Mouse (Mus musculus) macrophage (primary cell): Measurements from ENCODE around the gene Kmt5a. TPM values are rescaled to one million over a fixed set of nuclear protein-coding genes. Genes with fewer than 3 reads are reported as not detected.

ENCODE experiments used
- H3K27ac ChIP-seq: fragments of 350-480 bp; formaldehyde crosslinking; 2 replicates; pipeline ENCODE4 v1.9.0; 2021
- H3K36me3 ChIP-seq: fragments of 350-480 bp; formaldehyde crosslinking; 2 replicates; pipeline ENCODE4 v1.9.0; 2021; ENCODE audit errors: inconsistent target
- H3K4me3 ChIP-seq: fragments of 350-480 bp; formaldehyde crosslinking; 2 replicates; pipeline ENCODE4 v1.9.0; 2021; ENCODE audit errors: inconsistent target
- H3K79me2 ChIP-seq: fragments of 350-480 bp; formaldehyde crosslinking; 2 replicates; pipeline ENCODE4 v1.9.0; 2021; ENCODE audit errors: inconsistent target
- WGBS: methylation state at CpG from one replicate; pipeline ENCODE4 v1.1.7; 2026; ENCODE audit warnings: inconsistent platforms; ENCODE audit not compliant: missing documents; 5-methylcytosine and 5-hydroxymethylcytosine counted together
- polyA plus RNA-seq: library from polyadenylated mRNA; stranded (reverse); fragments of 250-400 nt; gene quantifications from 3 replicates; pipeline ENCODE4 v1.2.4, GENCODE M21; 2018; ENCODE audit warnings: inconsistent platforms

Gene Kmt5a
- polyA plus RNA-seq, 1 experiment from 2014 or later: 134 TPM

DNA sequence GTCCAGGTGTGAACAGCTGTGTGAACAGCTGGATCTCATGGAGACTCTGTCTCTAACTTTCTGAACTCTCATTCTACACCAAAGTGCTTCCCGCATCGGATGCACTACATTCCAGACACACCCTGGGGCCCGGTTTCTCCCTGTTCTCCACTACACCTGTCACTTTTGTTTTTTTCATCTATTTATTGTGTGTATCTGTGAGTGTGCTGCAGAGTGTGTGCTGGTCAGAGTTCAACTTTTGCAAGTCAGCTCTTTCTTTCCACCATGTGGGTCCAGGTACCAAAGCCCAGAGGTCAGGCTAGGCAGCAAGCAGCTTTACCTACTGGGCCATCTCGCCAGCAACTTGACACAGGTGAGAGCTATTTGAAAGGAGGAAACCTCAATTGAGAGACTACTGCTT lies 65.5 kb downstream of the Kmt5a start:
- WGBS: 100% methylated on average over 4 of the region's 4 CpGs
- Histone ChIP-seq H3K4me3 (no peak overlapping the region), H3K27ac (no peak overlapping the region), H3K36me3 (peaks cover 6% of the 10 kb centered on the region; the same call in 1 of the 2 replicates), H3K79me2 (no peaks in the 10 kb centered on the region)

DNA sequence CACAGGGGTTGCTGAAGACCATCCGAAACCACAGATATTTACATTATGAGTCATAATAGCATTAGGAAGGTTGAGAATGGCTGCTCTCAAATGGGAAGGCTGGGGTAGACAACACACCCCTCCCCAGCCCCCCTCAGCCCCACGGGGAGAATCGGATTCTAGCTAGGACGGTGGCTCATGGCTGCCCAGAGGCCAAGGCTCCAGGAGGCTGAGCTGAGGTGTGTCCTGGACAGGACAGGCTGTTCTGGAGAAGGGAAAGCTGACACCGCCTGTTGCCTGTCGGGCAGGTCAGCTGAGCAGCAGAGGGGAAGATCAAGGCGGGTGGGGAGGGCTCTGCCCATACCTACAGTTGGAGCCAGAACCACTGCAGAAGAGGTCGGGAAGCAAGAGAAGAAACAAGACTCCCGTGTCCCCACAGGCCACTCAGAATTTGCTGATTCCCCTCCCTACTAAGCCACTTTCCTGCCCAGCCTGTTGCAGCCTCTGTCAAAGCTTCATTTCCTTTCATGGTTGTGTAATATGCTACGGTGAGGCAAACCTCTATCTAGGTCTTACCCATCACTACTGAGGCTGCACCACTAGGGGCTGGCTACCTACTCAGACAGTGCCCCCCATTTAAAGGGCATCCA lies 67.1 kb downstream of the Kmt5a start:
- Histone ChIP-seq H3K4me3 (no peak overlapping the region), H3K36me3 (peaks cover 6% of the 10 kb centered on the region; the same call in 1 of the 2 replicates), H3K79me2 (no peaks in the 10 kb centered on the region), H3K27ac (no peak overlapping the region)
- 44% methylated on average over 10 of the region's 10 CpGs for WGBS

DNA sequence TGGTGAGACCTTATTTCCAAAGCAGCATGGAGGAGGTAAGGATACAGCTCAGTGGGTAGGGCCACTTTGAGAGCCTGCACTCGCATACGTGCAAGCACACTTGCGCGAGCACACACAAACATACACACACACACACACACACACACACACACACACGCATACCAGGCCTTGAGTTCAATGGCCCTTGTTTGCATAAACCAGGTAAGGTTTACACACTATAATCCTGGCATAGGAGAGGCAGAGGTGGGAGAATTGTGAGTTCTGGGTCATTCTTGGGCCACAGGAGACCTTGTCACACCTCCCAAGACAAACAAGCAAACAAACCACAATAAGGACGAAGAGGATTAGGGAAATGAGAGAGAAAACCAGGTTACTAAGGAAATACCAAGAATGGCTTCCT lies 69.5 kb downstream of the Kmt5a start:
- no peak overlapping the region for H3K4me3 ChIP-seq
- H3K79me2 ChIP-seq: no peaks in the 10 kb centered on the region
- peaks cover 2% of the 10 kb centered on the region; the same call in 1 of the 2 replicates for H3K36me3 ChIP-seq
- no peak overlapping the region for H3K27ac ChIP-seq
- 92% methylated on average over 6 of the region's 6 CpGs for WGBS

DNA sequence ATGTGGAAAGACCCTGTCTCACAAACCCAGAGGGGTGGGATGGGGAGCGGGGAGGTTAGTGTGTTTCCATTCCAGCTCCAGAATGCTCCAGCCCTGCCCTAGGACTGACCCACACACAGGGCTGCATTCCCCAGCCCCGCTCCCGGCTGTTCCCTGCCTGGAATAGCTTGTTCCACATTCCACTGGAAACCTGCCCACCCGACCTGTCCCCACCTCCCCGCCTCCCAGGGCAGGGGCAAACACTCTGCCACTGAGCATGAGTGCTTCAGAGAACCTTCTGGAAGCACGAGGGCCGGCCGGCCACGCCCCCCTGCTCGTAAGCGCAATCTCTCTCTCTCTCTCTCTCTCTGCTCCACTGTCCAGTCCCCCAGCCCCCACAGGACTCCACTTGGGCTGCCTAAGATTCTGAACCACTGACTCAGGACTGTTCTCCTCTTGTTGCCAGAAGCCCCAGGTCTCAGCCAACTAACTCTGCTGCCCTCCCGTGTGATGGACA lies 70.1 kb downstream of the Kmt5a start:
- peaks cover 6% of the 10 kb centered on the region; the same call in 1 of the 2 replicates for H3K36me3 ChIP-seq
- 91% methylated on average over 12 of the region's 12 CpGs for WGBS
- H3K27ac ChIP-seq: no peak overlapping the region
- no peaks in the 10 kb centered on the region for H3K79me2 ChIP-seq
- H3K4me3 ChIP-seq: no peak overlapping the region

DNA sequence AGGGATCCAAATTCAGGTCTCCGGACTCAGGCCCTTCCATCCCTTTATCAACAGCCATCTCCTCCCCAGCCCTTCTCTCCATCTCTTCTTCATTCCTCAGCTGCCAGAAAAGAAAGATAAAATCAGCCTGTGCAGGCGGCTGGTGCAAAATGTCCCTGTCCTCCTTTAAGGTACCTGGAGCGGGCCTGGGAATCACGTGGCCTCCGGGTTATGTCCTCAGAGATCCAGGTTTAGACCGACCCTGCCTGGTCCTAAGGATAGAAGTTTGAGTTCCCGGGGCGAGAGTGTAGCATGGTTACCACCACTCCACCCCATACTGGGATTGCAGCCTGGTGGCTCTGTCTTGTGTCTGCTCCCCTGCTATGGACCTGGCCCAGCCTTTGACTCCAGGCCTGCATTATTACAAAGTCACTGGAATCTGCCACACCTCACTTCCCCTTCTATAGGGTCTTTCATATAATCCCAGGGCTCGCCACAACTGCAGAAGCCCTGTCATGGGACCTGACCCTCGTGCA lies 70.9 kb downstream of the Kmt5a start:
- peaks cover 6% of the 10 kb centered on the region; the same call in 1 of the 2 replicates for H3K36me3 ChIP-seq
- 94% methylated on average over 9 of the region's 10 CpGs for WGBS
- no peak overlapping the region for H3K4me3 ChIP-seq
- H3K27ac ChIP-seq: no peak overlapping the region
- no peaks in the 10 kb centered on the region for H3K79me2 ChIP-seq

Other genes with a start within 250 kb of the Kmt5a start
- 0.12 to 2.2 TPM (median 1.9 TPM) in 3 replicates for gene Pitpnm2, start 190.2 kb upstream of the Kmt5a start, polyA plus RNA-seq
- 1.4 to 2.4 TPM (median 2.1 TPM) in 3 replicates for gene Mphosph9, start 112.0 kb upstream of the Kmt5a start, polyA plus RNA-seq
- 10.0 to 15.0 TPM (median 13.1 TPM) in 3 replicates for gene 2810006K23Rik, start 111.8 kb upstream of the Kmt5a start, polyA plus RNA-seq
- gene Cdk2ap1, start 76.8 kb upstream of the Kmt5a start, polyA plus RNA-seq: 42.3 to 77.9 TPM (median 75.7 TPM) in 3 replicates
- 29.7 to 66.6 TPM (median 32.9 TPM) in 3 replicates for gene Sbno1, start 13.9 kb upstream of the Kmt5a start, polyA plus RNA-seq
- gene Rilpl2, start 38.4 kb downstream of the Kmt5a start, polyA plus RNA-seq: 47.7 to 134 TPM (median 74.0 TPM) in 3 replicates
- gene Snrnp35, start 43.2 kb downstream of the Kmt5a start, polyA plus RNA-seq: 30.6 to 47.7 TPM (median 30.7 TPM) in 3 replicates
- gene Rilpl1, start 91.5 kb downstream of the Kmt5a start, polyA plus RNA-seq: 4.3 to 9.6 TPM (median 7.6 TPM) in 3 replicates
- gene Tmed2, start 100.8 kb downstream of the Kmt5a start, polyA plus RNA-seq: 260 to 815 TPM (median 355 TPM) in 3 replicates
- gene Ddx55, start 112.9 kb downstream of the Kmt5a start, polyA plus RNA-seq: 6.2 to 9.1 TPM (median 7.9 TPM) in 3 replicates
- gene Eif2b1, start 139.2 kb downstream of the Kmt5a start, polyA plus RNA-seq: 16.2 to 38.1 TPM (median 19.2 TPM) in 3 replicates
- gene Gtf2h3, start 139.2 kb downstream of the Kmt5a start, polyA plus RNA-seq: 5.6 to 14.5 TPM (median 10.6 TPM) in 3 replicates
- gene Atp6v0a2, start 188.6 kb downstream of the Kmt5a start, polyA plus RNA-seq: 14.2 to 23.3 TPM (median 18.9 TPM) in 3 replicates